In genomic region chr4:136964990-136965421, GRCm38 (mm10) we compare ENCODE assay signal across 12 mouse cellular contexts. TPM values are rescaled to one million over a fixed set of nuclear protein-coding genes. Genes with fewer than 3 reads are reported as not detected.
DNase-seq lines count a peak whose midpoint lies in the region; ATAC-seq and TF ChIP-seq lines count a peak whose summit lies in the region.
"Had no signal": no experiment of that assay in that cellular context is flagged by ENCODE, and none has a peak within 500 bp of the region (broad histone marks: within the 10 kb centered on the region; RNA-seq: fewer than 3 reads in every experiment).

No protein-coding gene starts in this region.

- no peak overlapping the region for H3K27ac ChIP-seq in limb, embryonic 14.5 days (replicated peaks; ENCODE audit: low read depth, low read length)
- no peak overlapping the region for H3K27ac ChIP-seq in liver, embryonic 12.5 days

- peaks cover 5% of the 10 kb centered on the region; the same call in 1 of the 2 replicates for H3K4me1 ChIP-seq in limb, embryonic 14.5 days (ENCODE audit: control insufficient read depth, insufficient read depth, low read length)
- H3K4me1 ChIP-seq in liver, embryonic 12.5 days = no peaks in the 10 kb centered on the region

- ATAC-seq in limb, embryonic 14.5 days (ENCODE audit: low FRiP score, low read depth) = peak; percentile 71
- ATAC-seq in liver, embryonic 12.5 days = no peak
- no peak for ATAC-seq in megakaryocyte-erythroid progenitor cell, adult 5-6 weeks (replicated peaks; ENCODE audit: low FRiP score, low TSS enrichment, poor library complexity, severe bottlenecking)

- H3K4me3 ChIP-seq in limb, embryonic 14.5 days (replicated peaks; ENCODE audit: low read length) = no peak overlapping the region
- no peak overlapping the region for H3K4me3 ChIP-seq in liver, embryonic 12.5 days
- H3K4me3 ChIP-seq: heart, embryonic 12.5 days had no signal

- no peak for TF ChIP-seq POLR2A in limb, embryonic 14.5 days (IDR thresholded peaks at IDR 0.05; ENCODE audit: borderline replicate concordance, extremely low read depth, insufficient read depth, insufficient read length)

- 14% methylated on average over 15 of the region's 15 CpGs for WGBS in limb, embryonic 14.5 days
- WGBS in liver, embryonic 12.5 days (ENCODE audit: insufficient replicate concordance) = 30% methylated on average over 15 of the region's 15 CpGs

- H3K9me3 ChIP-seq in limb, embryonic 14.5 days (ENCODE audit: control insufficient read depth, low read length) = no peaks in the 10 kb centered on the region
- H3K9me3 ChIP-seq in liver, embryonic 12.5 days (replicated peaks) = no peaks in the 10 kb centered on the region
- H3K9me3 ChIP-seq: heart, embryonic 12.5 days had no signal

- no peak overlapping the region for H3K4me2 ChIP-seq in limb, embryonic 14.5 days (replicated peaks; ENCODE audit: low read depth, low read length, severe bottlenecking)
- no peak overlapping the region for H3K4me2 ChIP-seq in liver, embryonic 12.5 days
- H3K4me2 ChIP-seq: heart, embryonic 12.5 days had no signal

- peaks cover 33% of the 10 kb centered on the region for H3K27me3 ChIP-seq in limb, embryonic 14.5 days (ENCODE audit: control insufficient read depth, insufficient read depth, low read length)
- H3K27me3 ChIP-seq in liver, embryonic 12.5 days (replicated peaks) = peaks cover 96% of the 10 kb centered on the region

- peak; percentile 57 for DNase-seq in embryo, embryonic 10 days (ENCODE audit: low spot score)
- DNase-seq in embryo, embryonic 9.5 days (ENCODE audit: extremely low spot score) = no peak
- peak; percentile 4 for DNase-seq in lung, postnatal 36 days
- no peak for DNase-seq in lung, adult 18-20 months
- no peak for DNase-seq in limb, embryonic 14.5 days (ENCODE audit: low spot score)
- peak; percentile 45 for DNase-seq in retina, embryonic 14.5 days (ENCODE audit: low spot score)
- DNase-seq: cerebellum, adult 9-10 months; kidney, postnatal 25 days had no signal

- no peaks in the 10 kb centered on the region for H3K36me3 ChIP-seq in limb, embryonic 14.5 days (ENCODE audit: control insufficient read depth, insufficient read depth, low read length)
- H3K36me3 ChIP-seq in liver, embryonic 12.5 days = no peaks in the 10 kb centered on the region
- H3K36me3 ChIP-seq: heart, embryonic 12.5 days had no signal

- H3K9ac ChIP-seq in limb, embryonic 14.5 days (ENCODE audit: low read depth, low read length, severe bottlenecking) = no peak overlapping the region
- H3K9ac ChIP-seq in liver, embryonic 12.5 days = no peak overlapping the region
- H3K9ac ChIP-seq: heart, embryonic 12.5 days had no signal

RNA-seq across cellular contexts. Expression of gene Epha8, which starts 8.4 kb away (rescaled TPM):
- polyA plus RNA-seq in limb, embryonic 14.5 days (2012; rRNA removed) = 6.0 and 7.1 TPM in 2 replicates
- 1.8 and 2.3 TPM in 2 replicates for polyA plus RNA-seq in limb, embryonic 14.5 days (2014; fragmentation: Nextera tagmentation; extraction: Ambion mirVana)
- polyA plus RNA-seq in liver, embryonic 12.5 days (2016; fragmentation: Nextera tagmentation; extraction: Ambion mirVana) = 0.06 and 0.11 TPM in 2 replicates
- total RNA-seq in megakaryocyte-erythroid progenitor cell, adult 5-6 weeks (2014; fragmentation: Nextera tagmentation) = not detected in 2 replicates
- not detected in 2 replicates for total RNA-seq in megakaryocyte-erythroid progenitor cell, adult 5-6 weeks (2017)
- total RNA-seq: gastrocnemius, adult 8-10 months had no signal

Comparison
In these comparisons a context has a peak if more than half of its experiments do, and no peak if none do; other contexts are left out.
1. DNase-seq: peak in embryo, embryonic 10 days (single experiment), lung, postnatal 36 days (single experiment) and retina, embryonic 14.5 days (single experiment); none in embryo, embryonic 9.5 days (single experiment), lung, adult 18-20 months (0 of 2) and limb, embryonic 14.5 days (single experiment).